Mouse (Mus musculus) brain, embryonic 14.5 days (tissue): ENCODE measurements at regions not wholly inside any gene's neighbourhood (a gene's known extent, or its start where the extent isn't known, plus 50 kb on each side); places are given as distances from the start of the nearest gene placed in this dataset.

Experiments used
- DNase-seq: peaks from one replicate; pipeline ENCODE4 v3.0.0-alpha.2; 2011; ENCODE audit warnings: low read depth
- CTCF ChIP-seq: fragments of 200-500 bp; IDR thresholded peaks from 2 replicates; pipeline ENCODE4 v1.5.1; 2012; ENCODE audit warnings: inconsistent platforms, mild to moderate bottlenecking, moderate library complexity, borderline replicate concordance; ENCODE audit not compliant: insufficient read depth, insufficient read length; ENCODE audit errors: extremely low read depth
- POLR2A ChIP-seq: fragments of 200-500 bp; IDR thresholded peaks from 2 replicates; pipeline ENCODE4 v1.6.1; 2012; ENCODE audit warnings: mild to moderate bottlenecking, inconsistent platforms, borderline replicate concordance; ENCODE audit not compliant: poor library complexity, insufficient read depth, insufficient read length, severe bottlenecking; ENCODE audit errors: extremely low read depth

DNA sequence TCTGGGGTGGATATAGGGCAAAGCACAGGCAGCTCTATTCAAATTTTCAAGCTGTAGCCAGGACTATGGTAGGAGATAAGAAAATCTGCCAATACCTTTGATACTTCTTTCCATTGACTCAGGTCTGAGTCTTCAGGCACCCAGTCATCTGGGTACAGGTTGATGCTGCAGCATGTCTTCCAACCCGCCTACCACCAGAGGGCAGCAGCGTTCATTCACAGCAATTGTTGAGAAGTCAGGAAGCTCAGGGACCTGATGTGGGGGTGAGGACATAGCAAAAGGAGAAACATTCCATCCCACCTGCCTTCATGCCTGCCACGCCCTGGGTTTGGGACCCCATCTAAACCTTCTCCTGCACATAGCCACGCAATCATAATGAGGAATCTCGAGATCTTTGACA lies 118.2 kb upstream of the Gm21876 start:
- TF ChIP-seq CTCF (peak; percentile 68), POLR2A (no peak)
- peak; percentile 39 for DNase-seq

DNA sequence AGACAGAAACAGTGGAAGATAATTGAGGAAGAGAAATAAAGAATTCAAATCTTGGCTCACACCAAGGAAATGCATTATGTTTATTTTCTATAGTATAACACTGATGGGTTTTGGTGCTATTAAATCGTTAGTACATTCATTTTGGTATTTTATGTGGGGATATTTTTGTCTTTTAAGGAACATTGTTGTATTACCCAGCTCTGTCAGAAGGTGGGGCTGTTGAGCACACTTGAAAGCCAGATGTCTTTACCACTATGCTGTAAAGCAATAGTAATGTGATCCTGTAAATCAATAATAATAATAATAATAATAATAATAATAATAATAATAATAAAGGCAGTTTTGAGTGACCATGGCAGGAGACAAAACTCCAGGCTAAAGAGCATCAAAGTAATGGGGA lies 120.0 kb upstream of the Gm21876 start:
- TF ChIP-seq POLR2A (no peak), CTCF (no peak)
- peak; percentile 0 for DNase-seq

DNA sequence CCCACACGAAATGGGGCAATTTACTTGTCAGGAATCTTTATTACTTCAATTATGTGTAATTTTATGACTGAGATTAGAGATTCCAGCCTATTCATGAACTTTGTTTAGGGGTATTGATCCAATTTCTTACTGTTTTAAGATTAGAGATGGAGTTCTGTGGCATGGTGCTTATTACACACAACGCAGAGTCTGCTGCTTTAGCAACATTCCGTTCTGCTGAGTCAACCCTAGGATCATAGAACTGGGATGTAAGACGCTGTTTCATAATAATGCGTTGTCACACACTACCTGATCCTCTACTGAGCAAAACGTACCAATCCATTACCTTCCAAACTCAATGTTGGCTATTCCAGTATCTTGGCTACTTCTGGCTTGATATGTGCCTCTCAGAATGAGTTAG lies 121.9 kb upstream of the Gm21876 start:
- no peak for DNase-seq
- TF ChIP-seq CTCF (no peak), POLR2A (no peak)

DNA sequence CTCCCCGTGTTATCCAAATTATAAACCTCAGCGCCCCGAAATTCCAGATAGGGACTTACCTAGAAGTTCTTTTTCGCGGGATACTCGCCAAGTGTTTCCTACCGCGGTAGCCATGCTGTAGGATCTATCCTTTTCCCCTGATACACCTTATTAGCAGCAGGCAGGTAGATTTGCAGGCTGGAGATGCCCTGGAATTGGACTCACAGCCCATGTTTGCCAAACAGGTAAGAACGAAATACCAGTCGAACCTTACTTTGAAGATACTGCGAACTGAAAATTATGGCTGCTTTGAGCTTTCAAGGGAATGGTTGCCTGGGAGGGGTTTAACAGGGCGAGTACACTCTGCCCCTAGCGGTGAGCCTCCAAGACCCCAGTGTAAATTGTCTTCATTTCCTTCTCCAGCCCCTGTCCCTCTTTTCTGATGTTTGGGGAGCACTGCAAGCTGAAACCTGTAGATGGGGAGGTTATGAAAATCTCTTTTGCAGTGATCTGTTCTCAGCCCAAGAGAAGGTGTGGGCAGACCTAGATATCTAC lies 149.8 kb upstream of the Agtr2 start:
- peak; percentile 53; the same call in 1 of the 2 replicates for TF ChIP-seq CTCF
- no peak for TF ChIP-seq POLR2A
- DNase-seq: peak; percentile 60

DNA sequence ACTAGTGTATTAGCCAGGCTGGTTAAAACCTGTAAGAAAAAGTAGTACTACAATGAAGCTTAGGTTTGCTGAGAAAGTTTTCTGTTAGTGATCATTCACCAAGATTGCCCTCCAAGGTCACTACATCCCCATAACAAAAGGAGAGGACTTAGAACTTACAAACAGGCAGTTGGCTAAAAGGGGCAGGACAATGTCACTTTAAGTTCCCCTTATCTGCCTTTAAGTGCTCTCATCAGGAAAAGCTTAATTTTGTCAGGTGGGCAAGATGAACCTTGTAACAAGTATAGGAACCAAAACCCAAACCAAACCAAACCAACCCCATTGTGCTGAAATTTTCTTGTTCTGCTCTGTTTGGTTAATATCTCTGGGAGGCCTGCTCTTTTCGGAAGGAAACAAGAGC lies 139.9 kb upstream of the Agtr2 start:
- DNase-seq: no peak
- no peak for TF ChIP-seq CTCF
- TF ChIP-seq POLR2A: no peak

DNA sequence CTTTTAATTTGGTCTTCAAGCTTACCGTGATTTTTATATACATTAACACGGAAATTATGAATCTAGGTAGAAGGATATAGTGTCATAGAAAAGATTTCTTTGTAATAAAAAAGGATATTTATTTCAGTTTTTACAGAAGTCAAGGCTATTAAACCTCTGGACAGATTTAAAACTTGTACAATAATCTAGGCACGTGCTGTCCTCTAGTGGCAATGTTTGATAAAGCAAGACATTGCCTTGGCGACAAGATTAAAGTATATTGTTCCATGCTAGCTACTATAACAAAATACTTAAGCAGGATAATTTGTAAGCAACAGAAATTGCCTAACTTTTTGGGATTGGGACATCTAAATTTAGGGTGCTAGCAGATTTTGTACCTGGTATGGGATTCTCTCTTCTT lies 133.8 kb upstream of the Agtr2 start:
- TF ChIP-seq POLR2A (no peak), CTCF (peak; percentile 35)
- peak; percentile 42 for DNase-seq

DNA sequence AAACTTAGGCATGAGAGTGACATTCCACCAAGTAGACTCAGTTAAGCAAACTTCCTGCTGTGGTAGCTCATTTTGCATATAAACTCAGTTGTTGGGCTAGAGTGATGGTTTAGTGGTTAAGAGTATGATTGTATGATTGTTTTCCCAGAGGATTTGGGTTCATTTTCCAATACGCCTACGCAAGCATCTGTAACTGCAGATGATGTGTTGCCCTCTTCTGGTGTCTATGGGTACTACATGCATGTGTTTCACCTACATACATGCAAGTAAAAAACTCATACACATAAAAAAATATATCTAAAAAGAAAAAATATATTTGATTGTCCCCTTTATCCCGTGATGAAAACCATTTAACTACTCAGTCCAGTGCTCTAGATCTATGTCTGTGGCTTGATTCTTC lies 132.0 kb upstream of the Agtr2 start:
- DNase-seq: peak; percentile 47
- no peak for TF ChIP-seq POLR2A
- peak; percentile 32; the same call in 1 of the 2 replicates for TF ChIP-seq CTCF

DNA sequence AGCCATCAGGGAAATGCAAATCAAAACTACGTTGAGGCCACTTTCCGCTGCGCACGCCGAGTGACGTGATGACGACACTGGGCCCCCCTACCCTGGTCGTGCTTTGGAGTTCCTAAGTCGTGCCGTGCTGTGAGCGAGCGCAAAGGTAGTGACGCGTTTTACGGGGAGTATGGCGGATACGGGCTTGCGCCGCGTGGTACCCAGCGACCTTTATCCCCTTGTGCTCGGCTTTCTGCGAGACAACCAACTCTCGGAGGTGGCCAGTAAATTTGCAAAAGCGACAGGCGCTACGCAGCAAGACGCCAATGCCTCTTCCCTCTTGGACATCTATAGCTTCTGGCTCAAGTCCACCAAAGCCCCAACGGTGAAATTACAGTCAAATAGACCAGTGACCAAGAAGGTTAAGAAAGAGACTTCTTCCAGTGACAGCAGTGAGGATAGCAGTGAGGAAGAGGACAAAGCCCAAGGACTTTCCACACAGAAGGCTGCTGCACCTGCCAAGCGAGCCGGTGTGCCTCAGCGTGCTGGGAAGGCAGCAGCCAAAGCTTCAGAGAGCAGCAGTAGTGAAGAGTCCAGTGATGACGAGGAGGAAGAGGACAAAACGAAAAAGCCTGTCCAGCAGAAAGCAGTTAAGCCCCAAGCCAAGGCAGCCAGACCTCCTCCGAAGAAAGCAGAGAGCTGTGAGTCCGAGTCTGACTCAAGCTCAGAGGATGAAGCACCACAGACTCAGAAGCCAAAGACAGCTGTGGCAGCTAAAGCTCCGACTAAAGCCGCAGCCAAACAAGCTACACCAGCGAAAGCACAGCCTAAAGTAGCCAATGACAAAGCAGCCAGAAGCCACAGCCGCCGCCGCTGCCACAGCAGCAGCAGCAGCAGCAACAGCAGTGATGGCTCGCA lies 123.3 kb upstream of the Agtr2 start:
- TF ChIP-seq CTCF: no peak
- TF ChIP-seq POLR2A: peak; percentile 21; the same call in 1 of the 2 replicates
- DNase-seq: peak; percentile 92

DNA sequence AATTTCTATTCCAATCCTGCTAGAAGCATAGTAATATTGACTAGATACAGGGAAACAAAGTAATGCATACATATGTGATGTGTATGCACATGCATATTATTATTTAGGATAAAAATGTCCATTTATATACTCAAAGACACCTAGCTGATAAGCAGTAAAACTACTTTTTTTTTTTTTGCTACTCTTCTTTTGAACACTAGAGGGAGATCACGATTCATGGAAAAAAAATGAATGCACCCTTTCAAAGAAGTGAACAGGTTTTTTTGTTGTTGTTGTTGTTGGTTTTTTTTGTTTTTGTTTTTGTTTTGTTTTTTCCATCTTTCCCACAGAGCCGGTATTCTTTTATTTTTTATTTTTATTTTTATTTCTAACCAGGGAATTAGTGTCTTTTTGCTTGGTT lies 99.1 kb upstream of the Agtr2 start:
- DNase-seq: peak; percentile 33
- TF ChIP-seq POLR2A (no peak), CTCF (no peak)

DNA sequence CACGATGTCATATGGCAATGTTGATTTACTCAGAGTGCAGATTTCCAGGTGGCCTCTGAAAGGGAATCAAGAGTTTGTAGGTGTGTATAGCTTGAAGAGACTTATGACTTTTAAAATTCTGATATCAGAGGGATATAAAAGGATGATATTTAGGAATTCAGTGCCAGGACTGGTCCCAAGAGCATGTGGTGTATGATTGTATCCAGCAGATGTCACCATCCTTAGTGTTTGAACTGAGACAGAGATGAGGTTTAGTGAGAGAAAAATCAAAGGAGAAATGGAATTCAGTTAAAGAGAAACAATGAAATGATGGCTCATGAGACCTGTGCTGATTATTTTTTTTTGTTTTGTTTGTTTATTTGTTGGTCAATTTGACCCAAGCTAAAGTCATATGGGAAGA lies 94.4 kb upstream of the Agtr2 start:
- no peak for TF ChIP-seq POLR2A
- no peak for TF ChIP-seq CTCF
- no peak for DNase-seq

DNA sequence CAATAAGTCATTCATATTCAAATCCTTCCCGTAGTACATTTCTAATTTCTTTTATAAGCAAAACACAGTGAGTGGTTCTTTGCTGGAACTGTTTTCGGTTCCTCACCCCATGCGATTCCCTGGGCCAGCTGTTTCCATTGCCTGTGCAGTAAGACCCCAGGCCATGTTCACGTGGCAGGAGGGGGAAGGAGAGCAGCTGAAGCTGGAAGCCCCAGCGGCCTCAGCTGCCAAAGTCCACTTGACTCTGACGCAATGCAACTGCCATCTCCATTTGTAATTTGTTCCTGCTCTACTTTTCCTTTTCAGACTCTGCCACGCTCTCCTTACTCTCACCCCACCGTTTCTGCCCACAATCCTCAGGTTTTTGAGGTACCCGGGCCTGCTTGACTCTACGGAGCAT lies 91.1 kb upstream of the Agtr2 start:
- TF ChIP-seq POLR2A (no peak), CTCF (no peak)
- peak; percentile 3 for DNase-seq

DNA sequence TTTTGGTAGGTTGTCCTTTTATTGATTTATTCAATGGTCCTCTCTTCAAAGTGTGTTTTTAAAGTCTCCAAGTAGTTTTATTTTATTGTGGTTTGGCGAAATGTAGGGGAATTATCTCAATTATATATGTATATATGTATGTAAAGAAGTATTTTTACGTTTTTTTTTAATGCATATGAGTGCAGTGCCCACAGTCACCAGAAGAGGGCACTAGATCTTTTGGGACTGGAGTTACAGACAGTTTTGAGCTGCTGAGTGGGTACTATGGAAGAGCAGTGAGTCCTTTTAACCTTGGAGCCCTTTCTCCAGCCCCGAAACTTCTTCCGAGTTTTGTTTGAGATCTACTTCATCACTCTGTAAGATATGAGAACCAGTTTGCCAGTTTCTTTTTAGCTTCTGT lies 59.5 kb upstream of the Agtr2 start:
- TF ChIP-seq POLR2A (no peak), CTCF (peak; percentile 26; the same call in 1 of the 2 replicates)
- DNase-seq: peak; percentile 1

DNA sequence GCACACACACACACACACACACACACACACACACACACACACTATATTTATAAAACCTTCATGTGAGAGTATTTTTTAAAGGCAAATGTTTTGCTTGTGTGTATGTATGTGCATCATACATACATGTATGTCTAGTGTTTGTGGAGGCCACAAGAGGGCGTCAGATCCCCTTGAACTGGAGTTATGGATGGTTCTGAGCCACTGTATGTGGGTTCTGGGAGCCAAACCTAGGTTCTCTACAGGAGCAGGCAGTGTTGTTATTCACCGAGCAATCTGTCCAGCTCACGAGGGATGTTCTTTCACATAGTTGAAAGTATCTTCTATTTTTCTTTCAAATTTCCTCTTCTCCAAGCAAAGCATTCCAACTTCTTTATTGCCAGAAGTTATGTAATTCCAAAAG lies 56.3 kb upstream of the Agtr2 start:
- DNase-seq: no peak
- no peak for TF ChIP-seq POLR2A
- no peak for TF ChIP-seq CTCF

DNA sequence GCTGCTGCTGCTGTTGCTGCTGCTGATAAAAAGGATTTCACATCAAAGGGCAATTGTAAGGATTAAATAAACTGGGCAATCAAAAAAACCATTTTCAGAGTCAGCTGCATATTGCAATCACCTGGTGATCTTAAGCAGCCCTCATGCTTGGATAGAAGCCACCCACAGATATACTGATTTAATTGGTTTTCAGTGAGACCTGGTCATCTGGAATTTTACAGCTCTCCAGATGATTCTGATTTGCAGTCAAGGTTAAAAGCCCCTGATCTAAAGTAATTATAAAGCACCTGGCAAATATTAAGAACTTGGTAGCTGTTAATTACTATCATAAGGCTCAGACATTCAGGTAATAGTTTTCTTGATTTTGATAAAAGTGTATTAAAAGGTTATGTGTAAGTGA lies 50.8 kb upstream of the Agtr2 start:
- TF ChIP-seq CTCF (no peak), POLR2A (no peak)
- peak; percentile 2 for DNase-seq
